8 mouse cellular contexts compared by ENCODE assay signal in the genomic region with DNA sequence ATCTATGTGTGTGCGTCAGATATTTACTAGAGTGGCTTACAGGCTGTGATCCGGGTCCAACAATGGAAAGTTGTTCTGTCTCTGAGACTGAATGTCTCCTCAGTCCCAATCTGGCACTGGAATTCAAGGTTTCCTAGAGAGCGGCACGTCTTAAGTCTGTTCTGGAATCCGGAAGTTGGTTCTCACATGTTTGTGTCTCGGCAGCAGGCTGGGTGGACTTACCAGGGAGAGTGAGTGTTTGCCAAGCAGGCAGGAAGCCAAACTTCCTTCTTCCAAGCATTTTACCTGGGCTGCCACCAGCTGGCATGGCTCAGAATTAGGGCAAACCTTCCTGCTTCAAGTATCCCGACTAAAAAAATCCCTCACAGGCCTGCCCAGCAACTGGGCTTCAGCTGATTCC. TPM values are rescaled to one million over a fixed set of nuclear protein-coding genes. Genes with fewer than 3 reads are reported as not detected.
DNase-seq lines count a peak whose midpoint lies in the region.

No protein-coding gene starts in this region.

- peak; percentile 16 for DNase-seq in gastrocnemius, postnatal 10 days
- DNase-seq in gastrocnemius, postnatal 25 days: no peak
- peak; percentile 16 for DNase-seq in right cerebral cortex, postnatal 14 days
- no peak for DNase-seq in right cerebral cortex, postnatal 25 days
- peak; percentile 62 to 76 for DNase-seq in kidney, postnatal 25 days
- no peak for DNase-seq in thymus, postnatal 25 days
- no peak for DNase-seq in layer of hippocampus, adult 9-10 months (ENCODE audit: low spot score)
- no peak for DNase-seq in thymus, postnatal 36 days

RNA-seq across cellular contexts. Expression of gene Erich3, which starts 59.5 kb away (rescaled TPM):
- under 1 TPM; 0.05 to 0.11 TPM for total RNA-seq in gastrocnemius, postnatal 10 days (2021)
- total RNA-seq in gastrocnemius, postnatal 25 days (2021): not detected

Comparison
In these comparisons a context has a peak if more than half of its experiments do, and no peak if none do; other contexts are left out.
1. DNase-seq: peak in gastrocnemius, postnatal 10 days (single experiment), right cerebral cortex, postnatal 14 days (single experiment) and kidney, postnatal 25 days (2 of 2); none in gastrocnemius, postnatal 25 days (single experiment), right cerebral cortex, postnatal 25 days (single experiment), thymus, postnatal 25 days (single experiment), layer of hippocampus, adult 9-10 months (single experiment) and thymus, postnatal 36 days (0 of 2).